Mouse (Mus musculus) erythroblast, embryonic 14.5 days (primary cell): ENCODE data around the gene Megf8.

Source experiments
- GATA1 ChIP-seq: IDR thresholded peaks from 2 replicates; pipeline ENCODE4 v1.6.1; 2012; ENCODE audit warnings: low read length, inconsistent platforms, mixed read lengths
- TAL1 ChIP-seq: IDR thresholded peaks from 3 replicates; pipeline ENCODE4 v1.6.1; 2012; ENCODE audit warnings: low read length, inconsistent platforms, mixed read lengths

- no peak for TF ChIP-seq GATA1
- TF ChIP-seq TAL1, result no peak
Measured at GRCm38 (mm10) chr7:25392851-25393250, 75.9 kb downstream of the Megf8 start.
